Mouse (Mus musculus) CH12F3 (cell line): ENCODE data around the gene Dhodh.

Experiments used
- in situ Hi-C: fragments of 300-500 bp; cut with MboI; formaldehyde crosslinking; loops from 2 replicates; pipeline ENCODE4 v1.14.3; 2020; ENCODE audit warnings: low sequenced_read_pairs

Dhodh gene

GRCm38 (mm10) chr8:109586972-109587504, 21.4 kb downstream of the Dhodh start:
- in situ Hi-C loops: no loop called here

DNA sequence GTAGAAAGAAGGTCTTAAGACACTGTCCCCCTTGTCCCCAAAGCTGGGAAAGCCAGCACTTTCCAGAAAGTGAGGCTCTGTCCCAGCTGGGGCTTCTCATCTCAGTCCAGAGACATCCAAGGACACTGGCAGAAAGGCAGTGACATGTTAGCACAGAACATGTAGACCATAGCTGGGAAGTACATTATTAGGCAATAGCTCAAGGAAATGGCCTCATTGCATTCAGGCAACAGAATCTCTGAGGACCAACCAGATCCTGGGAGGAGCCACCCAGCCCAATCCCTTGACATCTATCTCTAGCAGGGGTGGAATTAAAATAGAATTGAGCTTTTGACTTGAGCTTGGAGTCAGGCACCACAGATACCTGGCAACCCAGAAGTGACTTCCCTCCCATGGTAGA, 22.8 kb downstream of the Dhodh start:
- in situ Hi-C loops: no loop called here

GRCm38 (mm10) chr8:109584830-109585229, 23.6 kb downstream of the Dhodh start:
- in situ Hi-C loops: no loop called here

- in situ Hi-C loops: no loop called here
These were observed 24.2 kb downstream of the Dhodh start for GRCm38 (mm10) chr8:109584293-109584692.

DNA sequence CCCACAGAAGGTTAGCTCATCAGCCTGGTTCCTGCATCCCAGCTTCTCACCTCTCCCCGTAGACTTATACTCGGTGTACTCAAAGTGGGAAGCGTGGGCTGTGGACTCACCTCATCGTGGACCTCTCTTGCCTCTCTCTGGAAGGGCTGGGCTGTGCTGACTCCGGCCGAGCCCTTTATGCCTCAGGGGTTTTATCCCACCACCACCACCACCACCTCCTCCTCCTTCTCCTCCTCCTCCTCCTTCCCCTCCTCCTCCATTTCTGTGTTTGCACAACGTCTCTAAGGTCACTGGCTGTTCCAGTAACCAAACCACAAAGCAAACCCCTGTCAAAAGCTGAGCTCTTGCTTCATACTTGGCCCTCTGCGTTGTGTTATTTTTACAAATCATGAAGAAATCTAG, 29.6 kb downstream of the Dhodh start, which contains the start of gene Hp:
TSS of gene Hp (minus strand) at position 273 of the 402 bp plus-strand sequence.
- in situ Hi-C loops: no loop called here

GRCm38 (mm10) chr8:109576311-109576710, 32.2 kb downstream of the Dhodh start:
- in situ Hi-C loops: no loop called here

GRCm38 (mm10) chr8:109571139-109571538, 37.3 kb downstream of the Dhodh start:
- in situ Hi-C loops: no loop called here

DNA sequence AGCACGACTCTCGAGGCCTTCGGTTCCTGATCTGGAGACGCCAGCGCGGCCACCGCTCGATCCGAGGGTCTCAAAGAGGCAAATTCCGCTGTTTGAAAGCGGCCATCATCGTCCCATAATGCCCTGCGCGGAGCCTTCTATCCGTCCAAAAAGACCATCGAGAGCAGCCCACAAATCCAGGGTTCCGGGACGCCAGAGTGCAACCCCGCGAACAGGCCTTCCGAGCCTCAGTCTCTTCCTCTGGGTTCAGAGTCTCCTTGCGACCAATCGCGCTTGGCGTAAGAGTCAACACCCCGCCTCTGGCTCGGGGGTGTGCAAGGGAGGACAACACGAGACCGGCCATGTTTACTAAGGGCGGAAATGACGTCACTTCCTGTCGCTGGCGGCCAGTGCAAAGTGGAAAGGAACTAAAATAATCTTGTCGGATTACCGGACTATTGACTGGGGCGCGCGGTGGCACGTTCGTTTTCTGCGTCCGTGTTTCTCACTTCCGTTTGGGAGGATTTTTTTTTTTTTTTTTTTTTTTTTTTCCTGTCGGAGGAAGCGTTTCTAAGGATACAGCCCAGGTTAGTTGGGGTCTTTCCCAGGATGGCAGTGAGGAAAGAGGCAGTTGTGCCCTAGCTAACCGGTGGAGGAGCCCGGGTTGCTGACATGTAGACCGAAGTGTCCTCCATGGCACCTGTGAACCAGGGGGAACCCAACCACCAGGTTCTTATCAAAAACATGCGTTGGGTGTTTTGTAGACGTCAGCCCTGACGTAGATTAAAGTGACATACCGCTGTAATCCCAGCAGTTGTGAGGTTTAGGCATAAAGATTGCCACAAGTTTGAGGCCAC, 42.8 kb downstream of the Dhodh start, which contains the start of the genes Dhx38 and Txnl4b:
TSS of gene Dhx38 (minus strand) at position 364 of the 836 bp plus-strand sequence.
TSS of gene Txnl4b (plus strand) at position 395 of the 836 bp plus-strand sequence.
- in situ Hi-C loops: no loop called here

GRCm38 (mm10) chr8:109564766-109565165, 43.7 kb downstream of the Dhodh start:
- in situ Hi-C loops: no loop called here

GRCm38 (mm10) chr8:109563881-109564280, 44.6 kb downstream of the Dhodh start:
- in situ Hi-C loops: no loop called here

DNA sequence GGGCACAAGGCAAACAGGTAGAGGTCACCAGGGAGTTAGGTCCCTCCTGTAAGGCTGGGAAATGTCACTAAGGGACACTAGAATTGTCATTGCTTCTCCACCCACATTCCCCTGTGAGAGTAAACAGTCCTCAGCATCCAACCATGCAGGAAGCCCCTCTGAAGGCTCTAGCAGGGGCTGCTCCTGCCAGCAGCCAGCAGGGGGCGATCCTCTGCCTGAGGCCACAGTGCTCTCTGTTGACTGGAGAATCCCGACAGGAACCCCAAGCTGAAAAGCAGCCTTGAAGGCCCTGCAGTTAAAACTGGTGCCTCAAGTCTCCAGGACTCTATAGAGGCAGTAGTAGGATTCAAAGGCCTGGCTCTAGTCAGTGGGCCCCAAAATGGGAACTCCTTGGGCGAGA, 56.8 kb downstream of the Dhodh start:
- in situ Hi-C loops: no loop called here

DNA sequence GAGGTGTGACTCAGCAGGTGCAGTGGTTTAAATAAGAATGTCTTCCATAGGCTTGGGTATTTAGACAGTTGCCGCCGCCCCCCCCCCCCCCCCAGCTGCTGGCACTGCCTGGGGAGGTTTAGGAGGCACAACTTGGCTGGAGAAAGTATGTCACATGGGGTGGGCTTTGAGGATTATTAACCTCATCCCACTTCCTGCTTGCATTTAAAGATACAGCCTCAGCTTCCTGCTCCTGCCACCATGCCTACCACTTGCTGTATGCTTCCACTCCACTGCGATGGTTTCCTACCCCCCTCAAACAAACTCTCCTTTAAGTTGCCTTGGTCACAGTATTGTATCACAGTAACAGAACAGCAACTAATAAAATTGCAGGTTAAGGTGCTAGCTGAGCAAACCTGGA, 64.4 kb downstream of the Dhodh start:
- in situ Hi-C loops: no loop called here

GRCm38 (mm10) chr8:109542748-109543519, 65.5 kb downstream of the Dhodh start:
- in situ Hi-C loops: no loop called here

GRCm38 (mm10) chr8:109542165-109542564, 66.3 kb downstream of the Dhodh start:
- in situ Hi-C loops: no loop called here
